Mouse (Mus musculus) heart, embryonic 15.5 days (tissue): Measurements from ENCODE around the gene Zfand4. TPM values are rescaled to one million over a fixed set of nuclear protein-coding genes. Genes with fewer than 3 reads are reported as not detected.

Source experiments
- ATAC-seq: fragments of 200-750 bp; cut with Nextera tagmentation; replicated peaks from 2 replicates; pipeline ENCODE4 v1.8.0; 2017; ENCODE audit warnings: low read depth, moderate TSS enrichment; ENCODE audit not compliant: insufficient number of reproducible peaks, insufficient read depth, low FRiP score
- H3K27ac ChIP-seq: fragments of 300-500 bp; sonication (generic); 2 replicates; pipeline ENCODE4 v1.5.1; 2015; ENCODE audit warnings: mild to moderate bottlenecking, inconsistent platforms
- H3K27me3 ChIP-seq: fragments of 300-500 bp; sonication (generic); 2 replicates; pipeline ENCODE4 v1.6.1; 2015; ENCODE audit warnings: inconsistent platforms
- H3K36me3 ChIP-seq: fragments of 300-500 bp; sonication (generic); 2 replicates; pipeline ENCODE4 v1.6.1; 2015; ENCODE audit warnings: mild to moderate bottlenecking, inconsistent platforms
- H3K4me1 ChIP-seq: fragments of 300-500 bp; sonication (generic); replicated peaks from 2 replicates; pipeline ENCODE4 v1.6.1; 2015; ENCODE audit warnings: inconsistent platforms
- H3K4me2 ChIP-seq: fragments of 300-500 bp; sonication (generic); 2 replicates; pipeline ENCODE4 v1.6.1; 2015; ENCODE audit warnings: inconsistent platforms, mild to moderate bottlenecking, moderate library complexity
- H3K4me3 ChIP-seq: fragments of 300-500 bp; sonication (generic); 2 replicates; pipeline ENCODE4 v1.5.1; 2015; ENCODE audit warnings: mild to moderate bottlenecking, inconsistent platforms
- H3K9ac ChIP-seq: fragments of 300-500 bp; sonication (generic); 2 replicates; pipeline ENCODE4 v1.6.1; 2015; ENCODE audit warnings: mild to moderate bottlenecking, inconsistent platforms
- H3K9me3 ChIP-seq: fragments of 300-500 bp; sonication (generic); replicated peaks from 2 replicates; pipeline ENCODE4 v1.6.1; 2016; ENCODE audit warnings: inconsistent platforms
- WGBS: fragments of 180-500 bp; shearing (Covaris S2); methylation state at CpG from one replicate; pipeline ENCODE4 v1.1.7; 2015; ENCODE audit warnings: mixed read lengths; 5-methylcytosine and 5-hydroxymethylcytosine counted together
- polyA plus RNA-seq: library from polyadenylated mRNA; unstranded; fragments of >200 nt; fragmentation: Nextera tagmentation; extraction: Ambion mirVana; gene quantifications from 2 replicates; pipeline ENCODE4 v1.2.1, GENCODE M21; 2015

Gene Zfand4
- polyA plus RNA-seq, 1 experiment from 2014 or later, result 3.0 TPM

DNA sequence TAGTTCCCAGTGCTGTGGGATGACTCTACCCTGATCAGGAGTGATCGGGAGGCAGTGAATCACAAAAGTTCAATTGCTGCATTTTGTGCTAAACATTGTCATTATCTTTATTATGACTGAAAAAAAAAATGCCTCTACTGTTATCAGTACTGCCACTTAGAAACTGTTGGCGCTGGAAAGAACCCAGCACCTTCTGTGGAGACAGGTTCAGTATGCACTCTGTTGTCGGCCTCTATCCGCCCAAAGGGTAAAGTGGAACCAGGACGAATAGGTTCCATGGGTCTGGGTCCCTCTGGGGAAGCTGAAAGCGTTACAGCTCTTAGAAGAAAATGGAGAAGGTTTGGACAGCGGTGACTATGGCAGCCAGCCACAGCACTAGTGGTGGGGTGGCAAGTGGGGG is 114.9 kb downstream of the Zfand4 start:
- H3K27me3 ChIP-seq, result no peaks in the 10 kb centered on the region
- no peak for ATAC-seq
- no peak overlapping the region for H3K27ac ChIP-seq
- H3K4me1 ChIP-seq, result 0 out of 2 replicates have a peak, but pooled peaks cover 4% of the 10 kb centered on the region
- H3K4me3 ChIP-seq, result no peak overlapping the region
- no peak overlapping the region for H3K9ac ChIP-seq
- WGBS, result 72% methylated on average over 7 of the region's 7 CpGs
- H3K36me3 ChIP-seq, result no peaks in the 10 kb centered on the region; the same call in 1 of the 2 replicates
- no peaks in the 10 kb centered on the region for H3K9me3 ChIP-seq
- no peak overlapping the region for H3K4me2 ChIP-seq

Other genes starting within 250 kb of the Zfand4 start
- gene Tmcc1, start 70.7 kb upstream of the Zfand4 start, polyA plus RNA-seq, result 10.4 and 10.7 TPM in 2 replicates
- gene Washc2, start 56.2 kb upstream of the Zfand4 start, polyA plus RNA-seq, result 30.1 and 34.2 TPM in 2 replicates
- gene March8, start 73.8 kb downstream of the Zfand4 start, polyA plus RNA-seq, result 21.8 and 26.0 TPM in 2 replicates
- 2.3 and 2.4 TPM in 2 replicates for gene Alox5, start 197.0 kb downstream of the Zfand4 start, polyA plus RNA-seq
- not detected in 2 replicates for gene Olfr211, start 224.9 kb downstream of the Zfand4 start, polyA plus RNA-seq
- gene Olfr212, start 242.3 kb downstream of the Zfand4 start, polyA plus RNA-seq, result 0.04 and 0.05 TPM in 2 replicates